Mouse (Mus musculus) left cerebral cortex, adult 11 months (tissue): ENCODE data around the gene Sorbs2.
"Not testable (repeated sequence)": the region's sequence is repeated elsewhere in the genome, so short reads cannot be mapped to it uniquely, and the experiment has no call there.

Experiments used
- DNase-seq: peaks from one replicate; pipeline ENCODE4 v3.0.0; 2022; ENCODE audit warnings: low spot score

Gene Sorbs2

GRCm38 (mm10) chr8:45844097-45844885 lies 336.7 kb downstream of the Sorbs2 start:
- peak; percentile 68 for DNase-seq

- no peak for DNase-seq
Observed at GRCm38 (mm10) chr8:45844911-45845481, 337.4 kb downstream of the Sorbs2 start.

GRCm38 (mm10) chr8:45845906-45846305 lies 338.3 kb downstream of the Sorbs2 start:
- no peak for DNase-seq

- no peak for DNase-seq
Observed at GRCm38 (mm10) chr8:45855118-45855517, 347.5 kb downstream of the Sorbs2 start.

- no peak for DNase-seq
Observed at GRCm38 (mm10) chr8:45857734-45858133, 350.1 kb downstream of the Sorbs2 start.

- no peak for DNase-seq
Observed at GRCm38 (mm10) chr8:45858391-45858790, 350.8 kb downstream of the Sorbs2 start.

GRCm38 (mm10) chr8:45871587-45871986 lies 364.0 kb downstream of the Sorbs2 start:
- not testable (repeated sequence) for DNase-seq

GRCm38 (mm10) chr8:45872077-45872476 lies 364.5 kb downstream of the Sorbs2 start:
- no peak for DNase-seq

- DNase-seq = peak; percentile 47
Observed at GRCm38 (mm10) chr8:45874945-45875626, 367.5 kb downstream of the Sorbs2 start.

- no peak for DNase-seq
Observed at GRCm38 (mm10) chr8:45876397-45876796, 368.8 kb downstream of the Sorbs2 start.
